Mouse (Mus musculus): ENCODE measurements around the gene Tbc1d17.

The Tbc1d17 gene

GRCm38 (mm10) chr7:44868919-44869696 lies 20.2 kb upstream of the Tbc1d17 start:
- no peak for DNase-seq (ENCODE audit: low read depth)

- DNase-seq (ENCODE audit: low read depth): no peak
Measured at GRCm38 (mm10) chr7:44868465-44868864, 19.6 kb upstream of the Tbc1d17 start.

- DNase-seq (ENCODE audit: low read depth): no peak
Measured at GRCm38 (mm10) chr7:44867802-44868201, 18.9 kb upstream of the Tbc1d17 start.

- DNase-seq (ENCODE audit: low read depth): no peak
Measured at GRCm38 (mm10) chr7:44867010-44867702, 18.3 kb upstream of the Tbc1d17 start.

DNA sequence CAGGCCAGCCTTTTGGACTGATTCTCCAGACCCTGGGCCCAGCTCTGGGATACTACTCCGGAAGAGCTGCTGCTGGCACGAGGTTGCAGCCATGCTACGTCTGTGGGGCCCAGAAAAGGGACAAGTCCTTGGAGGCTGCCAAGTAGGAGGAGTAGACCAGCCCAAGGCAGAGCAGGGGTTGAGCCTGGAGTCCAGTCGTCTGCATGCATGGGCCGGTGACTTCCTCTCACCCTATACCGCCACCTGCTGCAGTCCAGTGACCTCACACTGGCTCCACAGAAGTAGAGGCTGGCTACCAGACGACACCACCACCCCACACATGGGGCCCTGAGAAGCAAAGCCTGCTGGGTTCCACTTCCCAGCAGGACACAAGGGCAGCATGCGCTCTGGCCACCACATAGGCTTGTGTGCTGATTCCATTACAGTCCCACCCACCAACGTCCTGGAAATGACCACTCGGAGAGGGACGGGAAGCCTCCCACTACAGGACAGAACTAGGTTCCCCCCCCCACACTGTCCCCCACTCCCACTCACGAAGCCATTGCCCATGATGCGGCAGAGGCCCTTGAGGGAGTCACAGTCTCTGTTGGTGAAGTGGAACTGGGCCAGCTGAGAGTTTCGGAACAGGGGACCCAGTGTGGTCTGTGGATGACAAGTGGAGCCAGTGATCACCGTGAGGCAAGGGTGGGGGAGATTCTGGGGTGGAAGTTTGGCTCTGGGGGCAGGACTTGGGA lies 17.6 kb upstream of the Tbc1d17 start:
- DNase-seq (ENCODE audit: low read depth): no peak

- no peak for DNase-seq (ENCODE audit: low read depth)
Measured at GRCm38 (mm10) chr7:44864595-44865542, 16.0 kb upstream of the Tbc1d17 start.

- no peak for DNase-seq (ENCODE audit: low read depth)
Measured at GRCm38 (mm10) chr7:44863982-44864494, 15.2 kb upstream of the Tbc1d17 start.

- no peak for DNase-seq (ENCODE audit: low read depth)
Measured at GRCm38 (mm10) chr7:44863210-44863609, 14.3 kb upstream of the Tbc1d17 start.

DNA sequence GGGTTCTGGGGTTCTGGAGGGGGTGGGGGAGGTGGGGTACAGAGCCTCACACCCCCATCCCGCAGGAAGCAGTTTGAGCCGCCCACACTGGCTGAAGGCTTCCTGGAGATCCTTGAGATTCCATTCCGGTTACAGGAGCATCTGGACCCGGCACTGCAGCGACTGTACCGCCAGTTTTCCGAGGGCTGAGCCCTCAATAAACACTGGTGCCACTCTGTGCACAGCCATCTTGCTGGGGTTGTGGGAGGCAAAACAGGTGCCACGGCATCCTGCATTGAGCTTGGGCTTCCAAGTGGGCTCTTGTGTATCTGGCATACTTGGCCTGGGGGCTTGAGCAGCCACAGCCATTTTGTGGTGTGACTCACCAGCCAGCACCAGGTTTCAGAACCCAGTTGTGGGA lies 13.6 kb upstream of the Tbc1d17 start:
- DNase-seq (ENCODE audit: low read depth): no peak

DNA sequence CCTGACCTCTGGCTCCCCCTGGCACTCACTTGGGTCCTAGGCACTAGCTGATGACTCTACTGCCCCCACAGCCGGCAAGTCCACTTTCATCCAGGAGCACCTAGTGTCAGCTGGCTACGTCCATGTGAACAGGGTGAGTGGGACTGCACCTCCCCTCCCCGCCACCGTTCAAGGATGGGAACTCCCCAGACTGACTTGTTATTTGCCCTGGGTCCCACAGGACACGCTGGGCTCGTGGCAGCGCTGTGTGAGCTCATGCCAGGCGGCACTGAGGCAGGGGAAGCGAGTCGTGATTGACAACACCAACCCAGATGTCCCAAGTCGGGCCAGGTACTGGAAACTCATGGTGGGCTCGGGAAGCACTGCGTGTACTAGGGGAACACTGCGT lies 12.5 kb upstream of the Tbc1d17 start:
- DNase-seq (ENCODE audit: low read depth): no peak

DNA sequence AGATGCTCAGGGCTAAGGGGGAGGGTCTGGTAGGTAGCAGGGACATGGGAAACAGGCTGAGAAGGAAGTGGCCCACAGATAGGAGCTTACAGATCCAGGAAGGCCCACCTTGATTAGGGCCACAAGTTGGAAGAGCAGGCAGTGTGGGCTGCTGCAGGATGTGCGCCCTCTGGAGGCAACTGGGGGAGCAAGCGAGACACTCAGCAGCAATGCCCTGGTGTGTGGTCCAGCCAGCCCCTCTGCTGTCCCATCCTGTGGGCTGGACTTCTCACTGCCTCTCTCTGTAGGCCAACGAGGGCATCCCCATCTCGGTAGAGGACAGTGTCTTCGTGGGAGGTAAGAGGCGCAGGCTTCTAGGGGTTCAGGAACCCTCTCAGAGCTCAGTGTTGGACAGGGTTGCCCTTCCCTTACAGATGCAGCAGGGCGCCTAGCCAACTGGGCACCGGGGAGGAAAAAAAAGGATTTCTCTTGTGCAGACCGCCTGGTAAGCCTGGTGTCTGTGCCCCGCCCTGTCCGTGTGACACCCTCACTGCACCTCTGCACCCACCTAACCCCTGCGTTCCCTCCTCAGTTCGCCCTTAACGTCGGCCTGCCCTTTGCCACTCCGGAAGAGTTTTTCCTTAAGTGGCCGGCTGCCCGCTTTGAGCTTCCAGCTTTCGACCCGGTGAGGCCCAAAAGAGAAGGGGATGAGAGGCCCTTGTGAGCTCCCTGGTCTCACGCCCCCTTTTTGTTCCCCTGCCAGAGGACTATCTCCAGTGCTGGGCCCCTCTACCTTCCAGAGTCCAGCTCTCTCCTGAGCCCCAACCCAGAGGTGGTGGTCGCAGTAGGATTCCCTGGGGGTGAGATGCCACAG lies 11.9 kb upstream of the Tbc1d17 start:
- no peak for DNase-seq (ENCODE audit: low read depth)

DNA sequence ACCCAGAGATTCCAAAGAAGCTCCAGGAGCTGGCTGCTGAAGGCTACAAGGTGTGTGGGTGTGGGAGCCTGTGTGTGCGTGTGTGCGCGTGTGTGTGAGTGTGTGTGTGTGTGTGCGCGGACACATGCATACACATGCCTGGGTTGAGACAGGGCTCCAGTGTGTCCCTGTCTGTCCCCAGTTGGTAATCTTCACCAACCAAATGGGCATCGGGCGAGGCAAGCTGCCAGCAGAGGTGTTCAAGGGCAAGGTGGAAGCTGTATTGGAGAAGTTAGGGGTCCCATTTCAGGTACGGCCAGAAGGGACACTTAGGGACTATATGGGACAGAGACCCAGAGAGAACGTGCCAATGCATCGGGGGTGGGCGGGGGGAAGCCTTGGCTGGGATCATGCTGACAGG lies 11.0 kb upstream of the Tbc1d17 start:
- DNase-seq (ENCODE audit: low read depth): no peak

DNA sequence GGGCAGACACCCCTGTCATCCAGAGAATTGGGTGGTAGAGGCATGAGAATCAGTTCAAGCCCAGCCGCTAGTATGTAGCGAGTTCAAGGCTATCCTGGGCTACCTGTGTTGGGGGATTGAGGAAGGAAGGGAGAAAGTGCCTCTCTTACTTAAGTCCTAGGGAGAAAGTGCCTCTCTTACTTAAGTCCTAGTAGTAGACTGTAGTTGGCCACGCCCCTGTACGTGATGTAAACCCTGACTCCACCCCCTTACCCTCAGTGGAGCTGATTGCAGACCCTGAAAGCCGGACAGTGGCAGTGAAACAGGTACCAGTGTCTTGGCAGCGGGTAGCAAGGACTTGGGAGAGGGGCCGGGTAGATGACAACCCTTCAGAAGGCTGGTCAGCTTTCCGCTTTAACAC lies 9.0 kb upstream of the Tbc1d17 start:
- DNase-seq (ENCODE audit: low read depth): no peak

DNA sequence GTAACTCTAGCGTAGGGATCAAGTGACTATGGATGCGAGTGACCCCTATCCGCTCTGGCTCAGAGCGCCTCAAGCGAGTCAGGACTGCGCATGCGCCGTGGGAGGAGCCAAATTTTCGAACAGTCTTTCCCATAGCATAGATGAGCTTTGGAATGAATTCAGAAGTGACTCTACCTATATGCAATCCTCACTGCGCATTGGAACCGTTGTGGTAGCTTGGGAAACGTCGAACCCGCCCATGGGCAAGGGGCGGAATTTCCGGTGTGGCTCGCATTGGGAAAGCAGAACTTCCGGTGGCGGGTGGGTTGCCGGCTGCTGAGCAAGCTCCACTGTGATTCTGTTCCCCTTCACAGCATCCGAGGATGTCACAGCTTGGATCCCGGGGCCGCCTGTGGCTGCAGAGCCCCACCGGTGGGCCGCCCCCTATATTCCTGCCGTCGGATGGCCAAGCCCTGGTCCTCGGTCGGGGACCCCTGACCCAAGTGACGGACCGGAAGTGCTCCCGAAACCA lies 8.2 kb upstream of the Tbc1d17 start, which contains the start of gene Pnkp:
Gene Pnkp, plus strand, starts transcription at position 98 of the 511 bp plus-strand sequence.
- DNase-seq (ENCODE audit: low read depth): peak; percentile 87

DNA sequence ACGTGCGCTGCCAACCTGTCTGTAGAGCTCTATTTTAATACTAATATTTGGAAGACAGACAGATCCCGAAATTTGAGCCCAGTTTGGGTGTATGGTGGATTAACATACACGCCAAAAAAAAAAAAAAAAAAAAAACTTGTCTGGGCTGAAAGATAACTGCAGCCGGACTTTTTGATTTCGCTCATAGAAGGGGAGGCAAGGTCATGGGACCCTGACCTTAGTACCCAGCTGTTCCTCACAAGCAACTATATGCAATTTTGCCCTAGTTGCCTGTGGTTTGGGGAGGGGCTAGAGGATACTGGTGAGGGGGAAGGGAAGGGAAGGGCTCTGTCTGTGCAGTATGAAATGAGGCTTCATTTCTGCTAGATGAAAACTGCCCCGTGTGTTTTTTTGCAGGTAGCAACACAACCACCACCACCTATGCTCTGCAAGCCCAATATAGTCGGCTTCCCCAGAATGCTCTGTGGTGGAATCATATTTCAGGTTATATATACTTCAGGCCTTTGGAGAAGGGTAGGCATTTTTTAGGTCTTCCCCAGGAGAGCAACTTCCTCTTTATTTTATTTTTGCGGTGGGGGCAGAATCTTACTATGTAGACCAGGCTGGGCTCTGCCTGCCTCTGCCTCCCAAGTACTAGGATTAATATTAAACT lies 7.5 kb upstream of the Tbc1d17 start:
- DNase-seq (ENCODE audit: low read depth): no peak

DNA sequence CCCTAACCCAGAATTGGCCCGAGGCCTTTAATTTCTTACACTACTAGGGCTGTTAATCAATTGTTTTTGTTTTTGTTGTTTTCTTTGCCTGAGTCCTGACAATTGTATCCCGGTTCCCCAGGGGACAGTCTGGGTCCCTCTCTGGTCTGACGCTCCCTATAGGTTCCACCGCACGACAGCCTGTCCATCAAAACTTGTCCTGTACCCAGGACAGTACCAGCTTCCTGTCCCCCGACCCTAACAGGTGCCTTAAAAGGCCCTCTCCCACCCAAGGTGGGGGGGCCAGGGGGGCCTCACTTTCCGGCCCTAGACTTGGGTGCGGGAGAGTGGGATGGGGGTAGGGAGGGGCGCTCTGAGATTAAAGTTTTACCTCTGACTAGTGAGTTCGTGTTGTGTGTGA lies 6.2 kb upstream of the Tbc1d17 start:
- DNase-seq (ENCODE audit: low read depth): no peak

DNA sequence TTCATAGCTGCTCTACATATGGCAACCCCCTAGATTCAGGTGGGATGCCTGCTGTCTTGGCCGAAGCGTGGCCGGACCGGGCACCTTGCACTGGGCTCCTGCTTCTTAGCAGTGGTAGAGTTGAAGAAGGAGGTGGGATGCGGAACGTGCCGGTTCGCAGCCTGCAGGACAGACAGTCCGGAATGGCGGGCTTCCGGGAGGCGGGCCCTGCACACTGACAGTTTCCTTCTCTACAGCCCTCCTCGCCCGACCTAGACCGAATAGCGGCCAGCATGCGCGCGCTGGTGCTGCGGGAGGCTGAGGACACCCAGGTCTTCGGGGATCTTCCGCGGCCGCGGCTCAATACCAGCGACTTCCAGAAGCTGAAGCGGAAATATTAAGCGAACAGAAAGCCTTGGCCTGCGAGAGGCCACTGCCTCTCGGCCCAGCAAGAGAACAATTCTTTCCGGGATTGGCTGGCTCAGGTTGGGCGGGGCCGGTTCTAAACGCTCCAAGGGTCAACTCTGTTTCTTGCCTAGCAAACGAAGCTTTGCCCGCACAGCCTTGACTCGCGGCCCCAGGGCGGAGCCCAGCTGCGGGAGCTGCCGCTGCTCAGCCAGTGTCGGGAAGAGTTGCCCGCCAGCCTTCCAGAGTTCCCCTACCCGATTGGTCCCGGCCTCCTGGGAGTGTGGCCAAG lies 5.6 kb upstream of the Tbc1d17 start:
- DNase-seq (ENCODE audit: low read depth): no peak

- no peak for DNase-seq (ENCODE audit: low read depth)
Measured at GRCm38 (mm10) chr7:44853596-44854355, 4.9 kb upstream of the Tbc1d17 start.
